Mouse (Mus musculus) T-helper 1 cell (primary cell): Measurements from ENCODE around the gene Arhgap5.
"Not testable (repeated sequence)": the region's sequence is repeated elsewhere in the genome, so short reads cannot be mapped to it uniquely, and the experiment has no call there.

Experiments
- in situ Hi-C: fragments of 300-600 bp; cut with MboI, MseI; formaldehyde crosslinking; loops from one replicate; pipeline ENCODE4 v1.15.1; 2025; ENCODE audit warnings: high pct_unique_total_duplicates

Arhgap5 gene

GRCm38 (mm10) chr12:52529740-52530139, 26.0 kb downstream of the Arhgap5 start:
- in situ Hi-C loops: no loop called here

- in situ Hi-C loops: no loop called here
These were observed 37.5 kb downstream of the Arhgap5 start for GRCm38 (mm10) chr12:52541294-52541693.

GRCm38 (mm10) chr12:52544532-52544931, 40.8 kb downstream of the Arhgap5 start:
- in situ Hi-C loops: no loop called here

GRCm38 (mm10) chr12:52552085-52552484, 48.3 kb downstream of the Arhgap5 start:
- in situ Hi-C loops: no loop called here

GRCm38 (mm10) chr12:52555188-52555876, 51.6 kb downstream of the Arhgap5 start:
- in situ Hi-C loops: no loop called here

GRCm38 (mm10) chr12:52565654-52566053, 61.9 kb downstream of the Arhgap5 start:
- in situ Hi-C loops: no loop called here

- in situ Hi-C loops: no loop called here
These were observed 69.6 kb downstream of the Arhgap5 start for GRCm38 (mm10) chr12:52573371-52573770.

- in situ Hi-C loops: not testable (repeated sequence)
These were observed 82.7 kb downstream of the Arhgap5 start for GRCm38 (mm10) chr12:52586466-52586865.

GRCm38 (mm10) chr12:52587473-52588010, 83.8 kb downstream of the Arhgap5 start:
- in situ Hi-C loops: no loop called here

GRCm38 (mm10) chr12:52595389-52596185, 91.8 kb downstream of the Arhgap5 start:
- in situ Hi-C loops: no loop called here

- in situ Hi-C loops: loop anchor here (10.0 kb wide), 1 partner anchor 98 kb away; the partner anchor contains the start of gene Arhgap5
These were observed 98.7 kb downstream of the Arhgap5 start for GRCm38 (mm10) chr12:52602471-52602870.

GRCm38 (mm10) chr12:52602883-52603694, 99.3 kb downstream of the Arhgap5 start:
- in situ Hi-C loops: loop anchor here (10.0 kb wide), 1 partner anchor 98 kb away; the partner anchor contains the start of gene Arhgap5

- in situ Hi-C loops: loop anchor here (10.0 kb wide), 1 partner anchor 99 kb away; the partner anchor contains the start of gene Arhgap5
These were observed 100.0 kb downstream of the Arhgap5 start for GRCm38 (mm10) chr12:52603695-52604255.

- in situ Hi-C loops: loop anchor here (10.0 kb wide), 1 partner anchor 100 kb away; the partner anchor contains the start of gene Arhgap5
These were observed 100.7 kb downstream of the Arhgap5 start for GRCm38 (mm10) chr12:52604256-52604991.

- in situ Hi-C loops: loop anchor here (5.0 to 10.0 kb wide), 2 partner anchors 100 to 923 kb away; partner anchors contain the start of gene Arhgap5
These were observed 101.3 kb downstream of the Arhgap5 start for GRCm38 (mm10) chr12:52604992-52605652.

- in situ Hi-C loops: loop anchor here (5.0 to 10.0 kb wide), 2 partner anchors 103 to 925 kb away; partner anchors contain the start of gene Arhgap5
These were observed 103.6 kb downstream of the Arhgap5 start for GRCm38 (mm10) chr12:52607411-52607810.

GRCm38 (mm10) chr12:52615703-52616102, 111.9 kb downstream of the Arhgap5 start:
- in situ Hi-C loops: no loop called here

GRCm38 (mm10) chr12:52618418-52619040, 114.8 kb downstream of the Arhgap5 start:
- in situ Hi-C loops: no loop called here

- in situ Hi-C loops: no loop called here
These were observed 115.9 kb downstream of the Arhgap5 start for GRCm38 (mm10) chr12:52619644-52620043.
